Mouse (Mus musculus) midbrain, embryonic 11.5 days (tissue): ENCODE data around the gene Nolc1. TPM values are rescaled to one million over a fixed set of nuclear protein-coding genes. Genes with fewer than 3 reads are reported as not detected.

ENCODE experiments used
- ATAC-seq: fragments of 200-750 bp; cut with Nextera tagmentation; 2 replicates; pipeline ENCODE4 v1.8.0; 2017; ENCODE audit warnings: moderate TSS enrichment, moderate library complexity; ENCODE audit not compliant: low FRiP score
- DNase-seq: peaks from one replicate; pipeline ENCODE4 v3.0.0; 2015; ENCODE audit warnings: low spot score; ENCODE audit errors: missing footprints
- H3K27ac ChIP-seq: fragments of 300-500 bp; sonication (generic); 2 replicates; pipeline ENCODE4 v1.5.1; 2014; ENCODE audit warnings: low read depth, low read length
- H3K27me3 ChIP-seq: fragments of 300-500 bp; sonication (generic); 2 replicates; pipeline ENCODE4 v1.6.1; 2014; ENCODE audit warnings: mild to moderate bottlenecking, low read length, moderate library complexity, mixed read lengths; ENCODE audit not compliant: control insufficient read depth, insufficient read depth
- H3K36me3 ChIP-seq: fragments of 300-500 bp; sonication (generic); 2 replicates; pipeline ENCODE4 v1.6.1; 2014; ENCODE audit warnings: mild to moderate bottlenecking, low read length, moderate library complexity, mixed read lengths; ENCODE audit not compliant: control insufficient read depth, insufficient read depth
- H3K4me1 ChIP-seq: fragments of 300-500 bp; sonication (generic); 2 replicates; pipeline ENCODE4 v1.6.1; 2014; ENCODE audit warnings: low read length; ENCODE audit not compliant: control insufficient read depth, insufficient read depth
- H3K4me2 ChIP-seq: fragments of 300-500 bp; sonication (generic); 2 replicates; pipeline ENCODE4 v1.6.1; 2014; ENCODE audit warnings: mild to moderate bottlenecking, moderate library complexity
- H3K4me3 ChIP-seq: fragments of 300-500 bp; sonication (generic); 2 replicates; pipeline ENCODE4 v1.5.1; 2014; ENCODE audit warnings: low read depth, low read length
- H3K9ac ChIP-seq: fragments of 300-500 bp; sonication (generic); 2 replicates; pipeline ENCODE4 v1.6.1; 2014; ENCODE audit warnings: low read length
- H3K9me3 ChIP-seq: fragments of 300-500 bp; sonication (generic); 2 replicates; pipeline ENCODE4 v1.6.1; 2016; ENCODE audit warnings: low read length; ENCODE audit not compliant: control insufficient read depth
- whole genome bisulfite sequencing: fragments of 180-500 bp; shearing (Covaris S2); extraction: QIAGEN DNeasy Blood & Tissue Kit; methylation state at CpG from one replicate; pipeline ENCODE4 v1.1.7; 2014; 5-methylcytosine and 5-hydroxymethylcytosine counted together
- polyA plus RNA-seq: library from polyadenylated mRNA; unstranded; fragments of >200 nt; fragmentation: Nextera tagmentation; extraction: Ambion mirVana; gene quantifications from 2 replicates; pipeline ENCODE4 v1.2.1, GENCODE M21; 2014

Gene Nolc1
- polyA plus RNA-seq, 1 experiment from 2014 or later: 115 TPM

- Histone ChIP-seq H3K9me3 (no peaks in the 10 kb centered on the region), H3K4me2 (no peak overlapping the region), H3K4me1 (peaks cover 13% of the 10 kb centered on the region), H3K36me3 (no peaks in the 10 kb centered on the region), H3K4me3 (no peak overlapping the region), H3K9ac (no peak overlapping the region), H3K27me3 (no peaks in the 10 kb centered on the region), H3K27ac (no peak overlapping the region)
- WGBS: 67% methylated on average over 4 of the region's 4 CpGs
- DNase-seq (no peak), ATAC-seq (no peak)
Observed at GRCm38 (mm10) chr19:46049129-46049528, 26.5 kb upstream of the Nolc1 start.

DNA sequence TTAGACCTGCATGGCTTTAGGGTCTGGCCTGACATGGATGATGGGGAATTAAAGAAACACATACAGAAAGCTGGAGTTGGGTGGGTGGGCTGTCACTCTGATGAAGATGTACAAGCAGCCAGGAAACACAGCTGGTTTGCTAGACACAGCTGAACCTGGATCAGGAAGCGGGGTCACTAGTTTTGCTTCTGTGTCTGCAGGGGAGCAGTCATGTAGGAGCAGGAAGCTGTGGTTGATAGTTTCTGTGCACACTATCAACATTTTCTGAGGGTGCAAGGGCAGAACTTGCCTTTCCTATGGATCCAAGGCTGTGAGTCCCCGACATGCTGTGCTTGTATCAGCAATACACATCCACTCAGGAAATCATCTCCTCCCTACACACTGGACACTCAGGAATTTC, 25.2 kb upstream of the Nolc1 start:
- WGBS: 75% methylated on average over 2 of the region's 2 CpGs
- no peak overlapping the region for H3K9ac ChIP-seq
- H3K4me3 ChIP-seq: no peak overlapping the region
- no peak overlapping the region for H3K27ac ChIP-seq
- H3K4me2 ChIP-seq: no peak overlapping the region
- H3K36me3 ChIP-seq: no peaks in the 10 kb centered on the region
- no peaks in the 10 kb centered on the region for H3K9me3 ChIP-seq
- peaks cover 10% of the 10 kb centered on the region for H3K4me1 ChIP-seq
- DNase-seq (no peak), ATAC-seq (no peak)
- H3K27me3 ChIP-seq: no peaks in the 10 kb centered on the region

DNA sequence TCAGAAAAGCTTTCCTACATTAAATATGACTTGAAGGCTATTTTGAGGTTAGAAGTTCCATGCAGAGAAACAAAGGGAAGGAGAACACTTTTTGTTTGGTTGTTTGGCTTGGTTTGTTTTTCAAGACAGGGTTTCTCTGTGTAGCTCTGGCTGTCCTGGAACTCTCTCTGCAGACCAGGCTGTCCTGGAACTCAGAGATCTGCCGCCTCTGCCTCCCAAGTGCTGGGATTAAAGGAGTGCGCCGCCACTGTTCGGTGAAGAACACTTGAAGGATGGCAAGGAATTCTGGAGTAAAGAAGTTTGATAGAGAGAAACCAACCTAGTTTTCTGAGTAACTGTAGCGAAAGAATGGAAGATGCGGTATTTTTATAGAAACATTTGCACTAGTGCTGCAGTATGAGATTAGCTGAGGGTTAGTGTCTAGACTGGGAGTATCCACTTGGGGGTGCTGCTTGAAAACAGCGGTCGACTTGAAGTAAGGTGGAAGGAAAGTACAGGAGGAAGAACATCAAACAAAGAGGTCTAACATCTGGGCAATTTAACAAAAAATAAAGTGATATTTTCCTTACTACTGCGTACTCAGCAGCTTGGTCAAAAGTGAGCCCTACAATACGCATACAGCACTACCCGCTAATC, 19.8 kb upstream of the Nolc1 start:
- under 1% methylated on average over 11 of the region's 11 CpGs for WGBS
- peak; percentile 90 for DNase-seq
- H3K27ac ChIP-seq: no peak overlapping the region; the same call in 1 of the 2 replicates
- no peaks in the 10 kb centered on the region for H3K9me3 ChIP-seq
- no peaks in the 10 kb centered on the region for H3K27me3 ChIP-seq
- no peaks in the 10 kb centered on the region for H3K36me3 ChIP-seq
- peak overlapping the region; percentile 92 for H3K4me3 ChIP-seq
- H3K4me2 ChIP-seq: peak overlapping the region; percentile 42
- ATAC-seq: peak; percentile 77
- H3K9ac ChIP-seq: peak overlapping the region; percentile 86; the same call in 1 of the 2 replicates
- peaks cover 9% of the 10 kb centered on the region; the same call in 1 of the 2 replicates for H3K4me1 ChIP-seq

DNA sequence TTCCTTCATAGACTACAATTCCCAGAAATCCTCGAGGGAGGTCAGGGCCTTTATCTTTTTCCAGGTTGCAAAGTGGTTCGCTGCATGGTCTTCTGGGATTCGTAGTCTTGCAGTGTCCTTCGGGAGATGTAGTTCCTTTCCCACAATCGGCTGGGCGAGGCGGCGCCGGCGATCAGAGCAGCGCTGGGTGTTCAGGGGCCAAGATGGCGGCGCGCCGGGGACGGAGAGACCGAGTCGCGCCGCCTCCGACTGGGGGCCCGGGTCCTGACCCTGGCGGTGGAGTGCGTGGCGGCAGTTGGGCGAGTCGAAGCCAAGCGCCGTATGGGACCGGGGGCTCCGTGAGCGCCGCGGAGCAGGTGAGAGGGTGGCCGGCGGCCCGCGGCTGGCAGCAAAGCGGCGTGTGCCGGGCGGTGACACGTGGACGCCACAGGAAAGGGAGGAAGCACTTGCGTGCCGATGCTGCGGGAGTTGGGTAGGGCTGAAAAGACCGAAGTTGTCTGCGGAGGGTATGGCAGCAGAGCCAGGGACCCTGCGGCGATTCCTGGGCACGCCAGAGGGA, 19.2 kb upstream of the Nolc1 start:
- H3K36me3 ChIP-seq: no peaks in the 10 kb centered on the region
- no peaks in the 10 kb centered on the region for H3K27me3 ChIP-seq
- H3K9me3 ChIP-seq: no peaks in the 10 kb centered on the region
- peak overlapping the region; percentile 86 for H3K9ac ChIP-seq
- H3K4me3 ChIP-seq: peak overlapping the region; percentile 92
- WGBS: under 1% methylated on average over 52 of the region's 52 CpGs
- peak overlapping the region; percentile 80 for H3K27ac ChIP-seq
- DNase-seq (peak; percentile 98), ATAC-seq (peak; percentile 96)
- peak overlapping the region; percentile 77 for H3K4me2 ChIP-seq
- H3K4me1 ChIP-seq: peaks cover 9% of the 10 kb centered on the region; the same call in 1 of the 2 replicates

DNA sequence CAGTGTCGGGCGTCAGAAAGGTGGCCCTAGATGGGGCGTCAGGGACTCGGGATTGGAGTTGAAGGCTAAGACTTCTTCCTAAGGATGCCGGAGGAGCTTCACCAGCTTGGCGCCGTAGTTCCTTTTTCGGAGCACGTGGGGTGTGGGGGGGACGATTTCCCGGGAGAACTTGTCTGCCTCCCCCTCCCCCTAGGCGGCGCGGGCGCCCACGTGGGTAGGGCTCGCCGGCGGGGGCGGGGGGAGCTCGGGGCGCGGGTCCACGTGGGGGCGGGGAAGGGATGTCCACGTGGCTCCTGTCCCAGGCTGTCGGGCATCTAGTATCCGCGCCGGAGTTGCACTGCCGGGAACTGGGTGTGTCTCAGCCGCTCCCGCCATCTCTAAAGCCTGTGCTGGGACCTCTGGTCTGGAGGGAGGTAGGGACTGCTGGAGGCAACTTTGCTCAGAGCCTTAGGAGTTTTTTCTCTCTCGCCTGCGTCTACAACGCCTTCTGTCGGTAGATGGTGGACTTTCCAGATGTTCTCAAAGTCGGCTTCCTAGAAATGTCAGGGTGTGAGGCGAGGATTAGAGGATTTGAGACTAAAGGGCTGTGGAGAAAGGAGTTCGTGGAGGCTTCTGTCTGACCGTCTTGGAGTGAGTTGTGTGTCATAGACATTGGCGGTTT, 18.6 kb upstream of the Nolc1 start:
- H3K27ac ChIP-seq: peak overlapping the region; percentile 80
- peak overlapping the region; percentile 86 for H3K9ac ChIP-seq
- H3K9me3 ChIP-seq: no peaks in the 10 kb centered on the region
- H3K4me2 ChIP-seq: peak overlapping the region; percentile 77
- WGBS: 0% methylated on average over 34 of the region's 42 CpGs
- H3K36me3 ChIP-seq: no peaks in the 10 kb centered on the region
- H3K27me3 ChIP-seq: no peaks in the 10 kb centered on the region
- ATAC-seq (peak; percentile 61), DNase-seq (peak; percentile 95)
- peaks cover 9% of the 10 kb centered on the region; the same call in 1 of the 2 replicates for H3K4me1 ChIP-seq
- peak overlapping the region; percentile 92 for H3K4me3 ChIP-seq

GRCm38 (mm10) chr19:46058466-46058865, 17.2 kb upstream of the Nolc1 start:
- Histone ChIP-seq H3K4me1 (peaks cover 9% of the 10 kb centered on the region; the same call in 1 of the 2 replicates), H3K9me3 (no peaks in the 10 kb centered on the region), H3K36me3 (peaks cover 9% of the 10 kb centered on the region; the same call in 1 of the 2 replicates), H3K27ac (no peak overlapping the region), H3K4me3 (no peak overlapping the region), H3K27me3 (no peaks in the 10 kb centered on the region), H3K4me2 (no peak overlapping the region), H3K9ac (no peak overlapping the region)
- 96% methylated on average over 7 of the region's 7 CpGs for WGBS
- DNase-seq: no peak
- ATAC-seq: no peak

DNA sequence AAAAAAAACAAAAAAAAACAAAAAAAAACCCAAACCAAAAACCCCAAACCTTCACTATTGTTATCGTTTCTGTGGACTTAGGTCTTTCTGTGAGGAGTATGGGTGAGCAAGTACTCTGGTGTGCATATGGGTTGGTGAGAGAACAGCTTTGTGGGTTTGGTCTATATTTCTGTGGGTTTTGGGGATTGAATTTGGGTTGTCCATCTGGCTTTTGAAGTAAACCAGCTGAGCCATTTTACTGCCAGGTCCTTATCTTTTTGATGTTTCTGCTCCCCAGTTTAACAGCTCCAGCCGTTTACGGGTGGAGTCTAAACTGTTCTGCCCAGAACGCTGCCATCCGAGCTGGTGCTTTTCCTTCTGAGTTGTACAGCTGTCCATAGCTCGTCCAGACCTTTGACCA, 14.8 kb upstream of the Nolc1 start:
- no peak overlapping the region for H3K4me2 ChIP-seq
- no peak overlapping the region for H3K4me3 ChIP-seq

DNA sequence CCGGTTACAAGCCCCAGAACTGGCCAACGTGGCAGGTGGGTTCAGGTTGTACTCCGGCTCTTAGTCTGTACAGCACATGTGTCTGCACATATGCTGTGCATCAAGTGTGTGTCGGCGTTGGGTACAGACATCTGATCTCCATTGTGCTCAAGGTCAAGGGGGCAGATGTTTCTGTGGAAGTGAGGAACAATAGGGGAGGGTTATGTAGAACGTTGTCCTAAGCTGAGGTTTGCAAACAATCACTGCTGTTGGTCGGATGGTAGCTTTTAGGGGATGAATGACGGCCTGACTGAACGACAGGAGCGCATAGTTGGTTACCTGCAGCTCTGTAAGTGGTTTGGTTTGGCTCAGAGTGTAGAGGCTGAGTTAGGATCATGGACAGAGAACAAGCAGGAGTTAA, 7.6 kb upstream of the Nolc1 start:
- DNase-seq (no peak), ATAC-seq (no peak)
- no peaks in the 10 kb centered on the region for H3K9me3 ChIP-seq
- no peak overlapping the region for H3K4me3 ChIP-seq
- H3K27ac ChIP-seq: no peak overlapping the region
- 84% methylated on average over 10 of the region's 10 CpGs for WGBS
- no peaks in the 10 kb centered on the region for H3K27me3 ChIP-seq
- H3K9ac ChIP-seq: no peak overlapping the region
- no peak overlapping the region for H3K4me2 ChIP-seq
- peaks cover 39% of the 10 kb centered on the region for H3K36me3 ChIP-seq
- no peaks in the 10 kb centered on the region for H3K4me1 ChIP-seq

More for the DNA sequence above, 14.8 kb upstream of the Nolc1 start:
- no peak for DNase-seq
- WGBS: 89% methylated on average over 6 of the region's 6 CpGs
- Histone ChIP-seq H3K9me3 (no peaks in the 10 kb centered on the region), H3K36me3 (peaks cover 26% of the 10 kb centered on the region; the same call in 1 of the 2 replicates), H3K27ac (no peak overlapping the region), H3K4me1 (peaks cover 9% of the 10 kb centered on the region; the same call in 1 of the 2 replicates), H3K27me3 (no peaks in the 10 kb centered on the region), H3K9ac (no peak overlapping the region)
- ATAC-seq: no peak

- Histone ChIP-seq H3K36me3 (peaks cover 15% of the 10 kb centered on the region; the same call in 1 of the 2 replicates), H3K4me2 (no peak overlapping the region), H3K4me1 (peaks cover 12% of the 10 kb centered on the region), H3K9me3 (no peaks in the 10 kb centered on the region), H3K27ac (no peak overlapping the region), H3K27me3 (no peaks in the 10 kb centered on the region), H3K4me3 (no peak overlapping the region), H3K9ac (no peak overlapping the region)
- ATAC-seq: no peak
- WGBS: 92% methylated on average over 7 of the region's 7 CpGs
- no peak for DNase-seq
Observed at GRCm38 (mm10) chr19:46073285-46073684, 2.4 kb upstream of the Nolc1 start.
